Mouse (Mus musculus): Measurements from ENCODE around the gene Rimbp2.

GRCm38 (mm10) chr5:128981607-128982006 lies 28.3 kb upstream of the Rimbp2 start:
- TF ChIP-seq CTCF (IDR thresholded peaks at IDR 0.05; ENCODE audit: insufficient read depth, low read depth, low read length) = 0 out of 2 replicates have a peak, but pooled peaks have one; percentile 40
- no peak for TF ChIP-seq POLR2A (IDR thresholded peaks at IDR 0.05; ENCODE audit: insufficient read depth, low read depth, low read length)
